Mouse (Mus musculus): ENCODE measurements at regions not wholly inside any gene's neighbourhood (a gene's known extent, or its start where the extent isn't known, plus 50 kb on each side); places are given as distances from the start of the nearest gene placed in this dataset.

- no peak for TF ChIP-seq CTCF (IDR thresholded peaks at IDR 0.05; ENCODE audit: low read depth)
- Histone ChIP-seq H3K4me3 (ENCODE audit: low read depth, low read length) (no peak overlapping the region), H3K36me3 (ENCODE audit: insufficient read depth) (no peaks in the 10 kb centered on the region), H3K9me3 (ENCODE audit: low read depth, low read length) (no peaks in the 10 kb centered on the region), H3K4me1 (ENCODE audit: insufficient read depth) (no peaks in the 10 kb centered on the region), H3K9ac (no peak overlapping the region), H3K27me3 (ENCODE audit: insufficient read depth, low read length) (no peaks in the 10 kb centered on the region), H3K27ac (ENCODE audit: low read depth) (no peak overlapping the region), H3K4me2 (no peak overlapping the region)
- DNase-seq (no peak), ATAC-seq (ENCODE audit: insufficient read depth) (no peak; the same call in 1 of the 2 replicates)
- 38% methylated on average over 5 of the region's 5 CpGs for WGBS
Measured at GRCm38 (mm10) chr13:116017886-116018285, 291.6 kb downstream of the Isl1 start.

GRCm38 (mm10) chr13:116003733-116004132 is 305.8 kb downstream of the Isl1 start:
- H3K27me3 ChIP-seq (ENCODE audit: insufficient read depth, low read length) = no peaks in the 10 kb centered on the region
- H3K36me3 ChIP-seq (ENCODE audit: insufficient read depth) = no peaks in the 10 kb centered on the region
- H3K9me3 ChIP-seq (ENCODE audit: low read depth, low read length) = no peaks in the 10 kb centered on the region
- no peak for TF ChIP-seq CTCF (IDR thresholded peaks at IDR 0.05; ENCODE audit: low read depth)
- H3K9ac ChIP-seq = no peak overlapping the region
- no peak overlapping the region for H3K4me2 ChIP-seq
- no peak for ATAC-seq (ENCODE audit: insufficient read depth)
- H3K4me1 ChIP-seq (ENCODE audit: insufficient read depth) = no peaks in the 10 kb centered on the region
- no peak for DNase-seq
- 48% methylated on average over 1 of the region's 1 CpGs for WGBS
- no peak overlapping the region for H3K27ac ChIP-seq (ENCODE audit: low read depth)
- no peak overlapping the region for H3K4me3 ChIP-seq (ENCODE audit: low read depth, low read length)

- Histone ChIP-seq H3K4me1 (ENCODE audit: insufficient read depth) (no peaks in the 10 kb centered on the region), H3K27ac (ENCODE audit: low read depth) (no peak overlapping the region), H3K4me3 (ENCODE audit: low read depth, low read length) (no peak overlapping the region), H3K4me2 (no peak overlapping the region), H3K27me3 (ENCODE audit: insufficient read depth, low read length) (no peaks in the 10 kb centered on the region), H3K36me3 (ENCODE audit: insufficient read depth) (no peaks in the 10 kb centered on the region), H3K9ac (no peak overlapping the region), H3K9me3 (ENCODE audit: low read depth, low read length) (no peaks in the 10 kb centered on the region)
- whole genome bisulfite sequencing = 32% methylated on average over 4 of the region's 4 CpGs
- DNase-seq = peak; percentile 78
- TF ChIP-seq CTCF (IDR thresholded peaks at IDR 0.05; ENCODE audit: low read depth) = no peak
- ATAC-seq (ENCODE audit: insufficient read depth) = no peak
Measured at GRCm38 (mm10) chr13:116002391-116002899, 307.0 kb downstream of the Isl1 start.

GRCm38 (mm10) chr13:115990591-115990990 is 318.9 kb downstream of the Isl1 start:
- ATAC-seq (ENCODE audit: insufficient read depth) (no peak), DNase-seq (no peak)
- H3K9me3 ChIP-seq (ENCODE audit: low read depth, low read length) = no peaks in the 10 kb centered on the region
- H3K4me1 ChIP-seq (ENCODE audit: insufficient read depth) = no peaks in the 10 kb centered on the region
- no peak overlapping the region for H3K27ac ChIP-seq (ENCODE audit: low read depth)
- no peaks in the 10 kb centered on the region for H3K36me3 ChIP-seq (ENCODE audit: insufficient read depth)
- no peaks in the 10 kb centered on the region for H3K27me3 ChIP-seq (ENCODE audit: insufficient read depth, low read length)
- WGBS = 74% methylated on average over 3 of the region's 3 CpGs
- no peak for TF ChIP-seq CTCF (IDR thresholded peaks at IDR 0.05; ENCODE audit: low read depth)
- H3K4me2 ChIP-seq = no peak overlapping the region
- H3K4me3 ChIP-seq (ENCODE audit: low read depth, low read length) = no peak overlapping the region
- no peak overlapping the region for H3K9ac ChIP-seq

- Histone ChIP-seq H3K4me1 (ENCODE audit: insufficient read depth) (no peaks in the 10 kb centered on the region), H3K9ac (no peak overlapping the region), H3K36me3 (ENCODE audit: insufficient read depth) (no peaks in the 10 kb centered on the region), H3K27me3 (ENCODE audit: insufficient read depth, low read length) (no peaks in the 10 kb centered on the region), H3K4me3 (ENCODE audit: low read depth, low read length) (no peak overlapping the region), H3K4me2 (no peak overlapping the region), H3K27ac (ENCODE audit: low read depth) (no peak overlapping the region), H3K9me3 (ENCODE audit: low read depth, low read length) (no peaks in the 10 kb centered on the region)
- no peak for TF ChIP-seq CTCF (IDR thresholded peaks at IDR 0.05; ENCODE audit: low read depth)
- ATAC-seq (ENCODE audit: insufficient read depth) (no peak), DNase-seq (no peak)
Measured at GRCm38 (mm10) chr13:115989091-115989490, 320.4 kb downstream of the Isl1 start.

GRCm38 (mm10) chr13:115986282-115986681 is 323.2 kb downstream of the Isl1 start:
- 89% methylated on average over 2 of the region's 2 CpGs for WGBS
- no peak overlapping the region for H3K4me2 ChIP-seq
- H3K27ac ChIP-seq (ENCODE audit: low read depth) = no peak overlapping the region
- H3K36me3 ChIP-seq (ENCODE audit: insufficient read depth) = no peaks in the 10 kb centered on the region
- H3K4me1 ChIP-seq (ENCODE audit: insufficient read depth) = no peaks in the 10 kb centered on the region
- no peak overlapping the region for H3K9ac ChIP-seq
- no peak for TF ChIP-seq CTCF (IDR thresholded peaks at IDR 0.05; ENCODE audit: low read depth)
- no peak for DNase-seq
- H3K27me3 ChIP-seq (ENCODE audit: insufficient read depth, low read length) = no peaks in the 10 kb centered on the region
- no peaks in the 10 kb centered on the region for H3K9me3 ChIP-seq (ENCODE audit: low read depth, low read length)
- no peak overlapping the region for H3K4me3 ChIP-seq (ENCODE audit: low read depth, low read length)
- ATAC-seq (ENCODE audit: insufficient read depth) = no peak

GRCm38 (mm10) chr13:115985715-115986114 is 323.8 kb downstream of the Isl1 start:
- Histone ChIP-seq H3K27me3 (ENCODE audit: insufficient read depth, low read length) (no peaks in the 10 kb centered on the region), H3K4me3 (ENCODE audit: low read depth, low read length) (no peak overlapping the region), H3K9me3 (ENCODE audit: low read depth, low read length) (no peaks in the 10 kb centered on the region), H3K4me1 (ENCODE audit: insufficient read depth) (no peaks in the 10 kb centered on the region), H3K36me3 (ENCODE audit: insufficient read depth) (no peaks in the 10 kb centered on the region), H3K4me2 (no peak overlapping the region), H3K9ac (no peak overlapping the region), H3K27ac (ENCODE audit: low read depth) (no peak overlapping the region)
- DNase-seq = no peak
- 80% methylated on average over 3 of the region's 3 CpGs for WGBS
- no peak for ATAC-seq (ENCODE audit: insufficient read depth)
- no peak for TF ChIP-seq CTCF (IDR thresholded peaks at IDR 0.05; ENCODE audit: low read depth)

- DNase-seq = no peak
- H3K4me3 ChIP-seq (ENCODE audit: low read depth, low read length) = no peak overlapping the region
- H3K9me3 ChIP-seq (ENCODE audit: low read depth, low read length) = no peaks in the 10 kb centered on the region
- 53% methylated on average over 3 of the region's 3 CpGs for WGBS
- no peaks in the 10 kb centered on the region for H3K36me3 ChIP-seq (ENCODE audit: insufficient read depth)
- H3K27ac ChIP-seq (ENCODE audit: low read depth) = no peak overlapping the region
- TF ChIP-seq CTCF (IDR thresholded peaks at IDR 0.05; ENCODE audit: low read depth) = no peak
- no peak for ATAC-seq (ENCODE audit: insufficient read depth)
- no peak overlapping the region for H3K4me2 ChIP-seq
- no peaks in the 10 kb centered on the region for H3K27me3 ChIP-seq (ENCODE audit: insufficient read depth, low read length)
- no peaks in the 10 kb centered on the region for H3K4me1 ChIP-seq (ENCODE audit: insufficient read depth)
- H3K9ac ChIP-seq = no peak overlapping the region
Measured at GRCm38 (mm10) chr13:115977890-115978203, 331.6 kb downstream of the Isl1 start.

Measured in lung, embryonic 14.5 days (tissue).